Mouse (Mus musculus) MEL (cell line): ENCODE measurements around the gene Ovol3. TPM values are rescaled to one million over a fixed set of nuclear protein-coding genes. Genes with fewer than 3 reads are reported as not detected.

Experiments
- DNase-seq: peaks from one replicate; pipeline ENCODE4 v3.0.0; 2011; ENCODE audit warnings: low read depth, low spot score
- H3K27ac ChIP-seq: 2 replicates; pipeline ENCODE4 v1.5.1; 2012; ENCODE audit warnings: low read depth, mild to moderate bottlenecking, control low read depth, low read length, moderate library complexity; ENCODE audit not compliant: control insufficient read depth
- H3K27me3 ChIP-seq, 2 experiments: fragments of 150-350 bp in 1 of 2; sonication (generic) in 1 of 2; 2 replicates each; pipeline ENCODE4 v1.6.1; 2012; ENCODE audit warnings: low read length in 2 of 2, mild to moderate bottlenecking in 2 of 2, improper control_type of control experiment in 1 of 2, moderate library complexity in 1 of 2; ENCODE audit not compliant: insufficient read depth in 2 of 2, control insufficient read depth in 1 of 2
- H3K36me3 ChIP-seq, 2 experiments: 2 replicates each; pipeline ENCODE4 v1.6.1; 2012 to 2014; ENCODE audit warnings: low read length in 2 of 2, improper control_type of control experiment in 1 of 2, inconsistent platforms in 1 of 2, mild to moderate bottlenecking in 1 of 2; ENCODE audit not compliant: insufficient read depth in 2 of 2, control insufficient read depth in 1 of 2
- H3K4me1 ChIP-seq, 2 experiments: fragments of 150-350 bp in 1 of 2; sonication (generic) in 1 of 2; 2 replicates each; pipeline ENCODE4 v1.6.1; 2012; ENCODE audit warnings: low read length in 2 of 2, improper control_type of control experiment in 1 of 2, mild to moderate bottlenecking in 1 of 2; ENCODE audit not compliant: insufficient read depth in 2 of 2, control insufficient read depth in 1 of 2
- H3K4me3 ChIP-seq, 2 experiments: fragments of 150-350 bp in 1 of 2; sonication (generic) in 1 of 2; 2 replicates each; pipeline ENCODE4 v1.5.1; 2012; ENCODE audit warnings: low read depth in 2 of 2, low read length in 2 of 2, mild to moderate bottlenecking in 2 of 2, moderate library complexity in 2 of 2, control low read depth in 1 of 2, improper control_type of control experiment in 1 of 2; ENCODE audit not compliant: control insufficient read depth in 1 of 2, insufficient read depth in 1 of 2
- H3K79me2 ChIP-seq: 2 replicates; pipeline ENCODE4 v1.6.1; 2012; ENCODE audit warnings: mild to moderate bottlenecking, low read length, moderate library complexity; ENCODE audit not compliant: control insufficient read depth, poor library complexity, insufficient read depth
- H3K9ac ChIP-seq: 2 replicates; pipeline ENCODE4 v1.6.1; 2012; ENCODE audit warnings: low read depth, mild to moderate bottlenecking, control low read depth, low read length, moderate library complexity; ENCODE audit not compliant: control insufficient read depth, poor library complexity, severe bottlenecking
- H3K9me3 ChIP-seq: fragments of 150-350 bp; sonication (generic); replicated peaks from 2 replicates; pipeline ENCODE4 v1.6.1; 2012; ENCODE audit warnings: mild to moderate bottlenecking, low read length, improper control_type of control experiment, moderate library complexity; ENCODE audit not compliant: insufficient read depth
- CHD1 ChIP-seq: IDR thresholded peaks from 2 replicates; pipeline ENCODE4 v1.6.1; 2012; ENCODE audit warnings: low read depth, mild to moderate bottlenecking, inconsistent platforms, low read length, improper control_type of control experiment
- CHD2 ChIP-seq: IDR thresholded peaks from 2 replicates; pipeline ENCODE4 v1.6.1; 2011; ENCODE audit warnings: low read length, improper control_type of control experiment
- CTCF ChIP-seq, 3 experiments: IDR thresholded peaks in 2 of 3; conservative IDR thresholded peaks in 1 of 3; 2 replicates each; pipeline ENCODE4 v1.5.1; 2011 to 2012; ENCODE audit warnings: low read length in 3 of 3, low read depth in 2 of 3, mild to moderate bottlenecking in 2 of 3, improper control_type of control experiment in 1 of 3, inconsistent platforms in 1 of 3, mixed read lengths in 1 of 3, moderate library complexity in 1 of 3; ENCODE audit not compliant: control insufficient read depth in 1 of 3, insufficient read depth in 1 of 3, poor library complexity in 1 of 3, severe bottlenecking in 1 of 3
- E2F4 ChIP-seq: IDR thresholded peaks from 2 replicates; pipeline ENCODE4 v1.6.1; 2011; ENCODE audit warnings: low read depth, low read length, improper control_type of control experiment, borderline replicate concordance
- ETS1 ChIP-seq: IDR thresholded peaks from 2 replicates; pipeline ENCODE4 v1.6.1; 2012; ENCODE audit warnings: low read depth, mild to moderate bottlenecking, inconsistent platforms, low read length, improper control_type of control experiment, moderate library complexity
- GABPA ChIP-seq: IDR thresholded peaks from 2 replicates; pipeline ENCODE4 v1.6.1; 2012; ENCODE audit warnings: low read depth, mild to moderate bottlenecking, inconsistent platforms, low read length, improper control_type of control experiment, moderate library complexity
- GATA1 ChIP-seq: IDR thresholded peaks from 2 replicates; pipeline ENCODE4 v1.6.1; 2011; ENCODE audit warnings: low read depth, low read length, improper control_type of control experiment
- HCFC1 ChIP-seq: IDR thresholded peaks from 2 replicates; pipeline ENCODE4 v1.6.1; 2012; ENCODE audit warnings: low read depth, mild to moderate bottlenecking, inconsistent platforms, low read length, improper control_type of control experiment, moderate library complexity
- JUND ChIP-seq: IDR thresholded peaks from 2 replicates; pipeline ENCODE4 v1.6.1; 2011; ENCODE audit warnings: low read depth, mild to moderate bottlenecking, improper control_type of control experiment, low read length
- MAX ChIP-seq: IDR thresholded peaks from 2 replicates; pipeline ENCODE4 v1.6.1; 2011; ENCODE audit warnings: low read length, improper control_type of control experiment
- MAZ ChIP-seq: IDR thresholded peaks from 2 replicates; pipeline ENCODE4 v1.6.1; 2012; ENCODE audit warnings: low read depth, mild to moderate bottlenecking, inconsistent platforms, low read length, improper control_type of control experiment
- POLR2AphosphoS2 ChIP-seq: IDR thresholded peaks from 2 replicates; pipeline ENCODE4 v1.6.1; 2011; ENCODE audit warnings: low read length, improper control_type of control experiment
- RAD21 ChIP-seq: IDR thresholded peaks from 2 replicates; pipeline ENCODE4 v1.6.1; 2011; ENCODE audit warnings: mild to moderate bottlenecking, low read depth, low read length, improper control_type of control experiment
- SIN3A ChIP-seq: IDR thresholded peaks from 2 replicates; pipeline ENCODE4 v1.6.1; 2012; ENCODE audit warnings: low read length, improper control_type of control experiment, inconsistent platforms
- TCF12 ChIP-seq: IDR thresholded peaks from 2 replicates; pipeline ENCODE4 v1.6.1; 2014; ENCODE audit warnings: low read depth, mild to moderate bottlenecking, inconsistent platforms, low read length, improper control_type of control experiment, moderate library complexity
- USF2 ChIP-seq, 2 experiments: IDR thresholded peaks; 2 replicates each; pipeline ENCODE4 v1.6.1; 2011 to 2012; ENCODE audit warnings: improper control_type of control experiment in 2 of 2, low read length in 2 of 2, borderline replicate concordance in 1 of 2, inconsistent platforms in 1 of 2, low read depth in 1 of 2, mild to moderate bottlenecking in 1 of 2; ENCODE audit not compliant: insufficient read depth in 1 of 2
- ZKSCAN1 ChIP-seq: IDR thresholded peaks from 2 replicates; pipeline ENCODE4 v1.6.1; 2012; ENCODE audit warnings: low read depth, mild to moderate bottlenecking, inconsistent platforms, low read length, improper control_type of control experiment, moderate library complexity
- ZMIZ1 ChIP-seq: IDR thresholded peaks from 2 replicates; pipeline ENCODE4 v1.6.1; 2012; ENCODE audit warnings: low read depth, mild to moderate bottlenecking, inconsistent platforms, low read length, improper control_type of control experiment, moderate library complexity
- ZNF384 ChIP-seq: IDR thresholded peaks from 2 replicates; pipeline ENCODE4 v1.6.1; 2012; ENCODE audit warnings: low read depth, mild to moderate bottlenecking, inconsistent platforms, low read length, improper control_type of control experiment
- polyA plus RNA-seq, 2 experiments: library from polyadenylated mRNA; stranded (reverse) in 1 of 2; unstranded in 1 of 2; fragments of >175 nt in 1 of 2; fragments of >200 nt in 1 of 2; gene quantifications; 2 replicates each; pipeline versions ENCODE4 v1.2.1 to v1.2.4; 2012; ENCODE audit warnings: low replicate concordance in 2 of 2, low read depth in 1 of 2; ENCODE audit not compliant: insufficient read length in 2 of 2, insufficient read depth in 1 of 2, missing spikeins in 1 of 2
- total RNA-seq: library from RNA; depleted of rRNA; stranded (reverse); fragments of 300-350 nt; gene quantifications from 2 replicates; pipeline ENCODE4 v1.2.3, GENCODE M21; 2012

Ovol3 gene
- total and polyA plus RNA-seq, 3 experiments: 0.17 TPM; not detected in 2

- no peak overlapping the region for H3K4me3 ChIP-seq
- H3K27ac ChIP-seq: no peak overlapping the region
- no peaks in the 10 kb centered on the region for H3K36me3 ChIP-seq
- TF ChIP-seq ZNF384 (no peak), ETS1 (no peak)
- TF ChIP-seq, all 39 proteins: peak for 0
- H3K9me3 ChIP-seq: no peaks in the 10 kb centered on the region
- H3K4me1 ChIP-seq: no peaks in the 10 kb centered on the region
- DNase-seq: no peak
- no peaks in the 10 kb centered on the region for H3K79me2 ChIP-seq
- no peaks in the 10 kb centered on the region for H3K27me3 ChIP-seq
- H3K9ac ChIP-seq: no peak overlapping the region
Observed at GRCm38 (mm10) chr7:30269641-30270040, 34.1 kb upstream of the Ovol3 start.

- H3K27ac ChIP-seq: no peak overlapping the region
- H3K9me3 ChIP-seq: no peaks in the 10 kb centered on the region
- H3K4me1 ChIP-seq: no peaks in the 10 kb centered on the region
- no peak overlapping the region for H3K4me3 ChIP-seq
- DNase-seq: no peak
- no peaks in the 10 kb centered on the region for H3K36me3 ChIP-seq
- no peak for TF ChIP-seq CHD1
- no peak for TF ChIP-seq RAD21
- TF ChIP-seq JUND: no peak
- no peak for TF ChIP-seq TCF12
- no peak for TF ChIP-seq GABPA
- TF ChIP-seq CTCF (IDR thresholded peaks at IDR 0.05 in 2 of 3, conservative IDR thresholded peaks at IDR 0.05 in 1 of 3; ENCODE audit: control insufficient read depth in 1 of 3, insufficient read depth in 1 of 3, low read depth in 2 of 3, low read length in 3 of 3, poor library complexity in 1 of 3, severe bottlenecking in 1 of 3): no peak
- TF ChIP-seq SIN3A: no peak
- no peak for TF ChIP-seq ZKSCAN1
- no peak for TF ChIP-seq MAZ
- TF ChIP-seq ETS1: no peak
- no peak for TF ChIP-seq USF2 (IDR thresholded peaks at IDR 0.05; ENCODE audit: borderline replicate concordance in 1 of 2, insufficient read depth in 1 of 2, low read depth in 1 of 2, low read length in 2 of 2)
- TF ChIP-seq HCFC1: no peak
- no peak for TF ChIP-seq CHD2
- no peak for TF ChIP-seq GATA1
- TF ChIP-seq ZNF384: no peak
- no peak for TF ChIP-seq ZMIZ1
- TF ChIP-seq MAX: no peak
- no peak for TF ChIP-seq E2F4
- TF ChIP-seq POLR2AphosphoS2: no peak
- no peaks in the 10 kb centered on the region for H3K79me2 ChIP-seq
- no peak overlapping the region for H3K9ac ChIP-seq
- no peaks in the 10 kb centered on the region for H3K27me3 ChIP-seq
Observed at GRCm38 (mm10) chr7:30266780-30267179, 31.3 kb upstream of the Ovol3 start.
